Mouse (Mus musculus): ENCODE data around the gene Nub1.

Gene Nub1

DNA sequence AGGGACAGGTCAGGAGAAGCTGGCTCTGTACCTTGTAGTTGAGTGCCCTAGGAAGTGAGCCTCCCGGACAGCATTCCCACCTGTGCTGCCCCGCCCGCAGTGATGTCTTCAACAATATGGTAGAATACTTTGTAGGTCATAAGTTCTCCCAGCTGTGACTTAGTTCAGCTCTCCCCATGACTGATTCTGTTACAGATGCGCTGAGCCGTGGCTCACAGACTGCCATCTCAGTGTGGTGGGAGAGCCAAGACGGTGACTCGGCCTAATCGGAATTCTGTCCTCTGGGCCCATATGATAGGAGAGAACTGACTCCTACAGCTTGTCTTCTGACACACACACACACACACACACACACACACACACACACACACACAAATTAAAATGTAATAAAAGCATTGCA, 19.3 kb downstream of the Nub1 start:
- DNase-seq = no peak

DNA sequence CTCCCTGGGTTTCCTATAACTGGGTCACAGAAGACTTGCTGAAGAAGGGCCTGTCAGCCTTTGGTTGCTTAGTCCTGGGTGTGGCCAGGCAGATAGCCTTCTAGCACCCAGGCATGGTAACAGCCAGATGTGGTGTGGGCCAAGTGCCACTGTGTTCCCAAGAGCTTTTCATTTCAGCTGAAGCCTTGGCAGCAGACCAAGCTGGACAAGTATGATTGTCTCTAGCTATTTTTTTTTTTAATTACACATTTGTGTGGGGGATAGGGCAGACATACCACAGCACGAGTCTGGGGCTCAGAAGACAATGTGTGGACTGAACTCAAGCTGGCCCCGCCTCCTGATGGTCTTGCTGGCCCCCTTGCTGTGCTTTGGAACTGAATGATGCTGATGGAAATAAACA, 24.6 kb downstream of the Nub1 start:
- peak; percentile 24 for DNase-seq

DNA sequence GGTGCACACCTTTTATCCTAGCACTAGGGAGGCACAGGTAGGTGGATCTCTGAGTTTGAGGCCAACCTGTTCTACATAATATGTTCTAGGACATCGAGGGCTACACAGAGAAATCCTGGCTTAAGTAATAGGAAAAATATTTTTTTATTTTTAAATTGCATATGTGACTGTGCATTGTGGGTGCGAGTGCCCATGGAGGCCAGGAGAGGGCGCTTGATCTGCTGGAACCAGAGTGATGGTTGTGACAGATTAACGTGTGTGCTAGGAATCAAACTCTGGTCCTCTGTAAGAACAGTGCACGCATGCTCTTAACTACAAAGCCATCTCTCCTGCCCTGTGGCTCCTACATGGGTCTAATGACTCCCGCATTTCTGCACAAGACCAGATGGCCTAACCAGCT, 26.3 kb downstream of the Nub1 start:
- no peak for DNase-seq

DNA sequence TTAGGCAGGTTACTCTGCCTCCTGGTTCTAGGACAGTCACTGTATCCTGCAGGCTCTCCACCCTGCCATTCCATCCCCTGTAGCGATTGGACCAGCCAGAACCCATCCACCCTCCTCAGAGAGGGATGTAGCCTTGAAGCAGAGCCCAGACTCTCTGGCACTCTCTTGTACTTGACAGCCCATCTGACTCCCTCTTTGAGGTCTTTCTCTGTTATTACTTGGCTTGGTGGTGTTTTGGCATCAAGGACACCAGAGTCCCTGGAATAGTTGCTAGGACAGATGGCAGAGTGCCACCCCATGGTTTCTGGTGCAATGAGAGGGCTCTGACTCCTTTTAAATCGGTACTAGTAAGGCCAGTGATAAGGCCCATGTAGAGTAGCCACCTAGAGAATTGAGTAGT, 27.9 kb downstream of the Nub1 start:
- peak; percentile 78 for DNase-seq

DNA sequence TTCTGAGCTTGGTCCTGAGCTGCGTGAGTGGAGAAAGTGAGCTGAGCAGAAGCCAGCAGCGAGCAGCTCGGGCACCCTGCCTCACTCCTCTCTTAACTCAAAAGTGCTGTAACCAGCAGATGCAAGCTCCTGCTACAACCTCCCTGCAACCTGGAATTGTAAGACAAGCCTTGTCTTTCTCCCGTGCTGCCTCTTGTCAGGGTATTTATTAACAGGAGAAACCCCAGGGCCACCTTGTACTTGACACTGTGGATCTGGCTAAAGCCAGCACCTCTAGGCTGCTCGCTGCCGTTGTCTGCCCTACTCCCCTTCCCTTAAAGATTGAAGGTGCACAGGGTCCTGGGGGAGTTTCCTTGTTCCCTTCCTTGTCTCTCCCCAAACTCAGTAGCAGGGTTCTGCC, 28.7 kb downstream of the Nub1 start:
- no peak for DNase-seq

DNA sequence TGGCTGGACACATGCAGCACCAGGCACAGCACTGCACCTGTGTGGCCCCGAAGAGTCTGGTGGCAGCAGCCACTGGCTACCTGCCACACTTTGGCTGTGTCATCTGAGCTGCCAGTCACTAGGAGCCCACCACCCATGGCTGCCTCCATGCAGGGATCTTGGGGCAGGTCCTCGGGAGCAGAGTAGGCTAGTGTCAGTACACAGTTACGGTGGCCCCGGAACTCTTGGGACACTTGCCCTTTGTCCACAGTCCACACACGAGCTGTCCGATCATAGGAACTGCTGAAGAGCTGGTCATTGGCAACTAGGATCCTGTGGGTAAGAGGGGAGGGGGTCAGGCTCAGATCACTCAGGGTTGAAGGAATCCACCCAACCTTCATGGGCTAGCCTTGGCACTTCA, 32.7 kb downstream of the Nub1 start:
- no peak for DNase-seq

DNA sequence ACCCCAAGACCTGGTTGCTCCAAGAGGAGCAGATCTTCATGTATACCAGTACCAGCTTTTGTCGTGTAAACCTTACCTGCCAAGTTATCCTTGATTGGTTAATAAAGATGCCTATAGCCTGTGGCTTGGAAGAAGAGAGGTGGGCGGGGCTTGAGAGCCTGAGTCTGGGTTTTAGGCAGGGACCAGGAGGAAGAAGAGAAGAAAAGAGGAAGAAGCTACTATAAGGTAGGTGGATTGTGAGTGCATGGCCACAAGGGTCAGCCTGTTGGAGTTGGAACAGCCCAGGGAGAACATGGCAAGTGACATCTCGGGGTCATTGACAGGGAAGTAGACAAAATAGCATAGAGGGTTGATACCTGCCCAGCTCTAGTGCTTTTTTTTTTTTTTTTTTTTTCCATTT, 34.5 kb downstream of the Nub1 start:
- DNase-seq = no peak

DNA sequence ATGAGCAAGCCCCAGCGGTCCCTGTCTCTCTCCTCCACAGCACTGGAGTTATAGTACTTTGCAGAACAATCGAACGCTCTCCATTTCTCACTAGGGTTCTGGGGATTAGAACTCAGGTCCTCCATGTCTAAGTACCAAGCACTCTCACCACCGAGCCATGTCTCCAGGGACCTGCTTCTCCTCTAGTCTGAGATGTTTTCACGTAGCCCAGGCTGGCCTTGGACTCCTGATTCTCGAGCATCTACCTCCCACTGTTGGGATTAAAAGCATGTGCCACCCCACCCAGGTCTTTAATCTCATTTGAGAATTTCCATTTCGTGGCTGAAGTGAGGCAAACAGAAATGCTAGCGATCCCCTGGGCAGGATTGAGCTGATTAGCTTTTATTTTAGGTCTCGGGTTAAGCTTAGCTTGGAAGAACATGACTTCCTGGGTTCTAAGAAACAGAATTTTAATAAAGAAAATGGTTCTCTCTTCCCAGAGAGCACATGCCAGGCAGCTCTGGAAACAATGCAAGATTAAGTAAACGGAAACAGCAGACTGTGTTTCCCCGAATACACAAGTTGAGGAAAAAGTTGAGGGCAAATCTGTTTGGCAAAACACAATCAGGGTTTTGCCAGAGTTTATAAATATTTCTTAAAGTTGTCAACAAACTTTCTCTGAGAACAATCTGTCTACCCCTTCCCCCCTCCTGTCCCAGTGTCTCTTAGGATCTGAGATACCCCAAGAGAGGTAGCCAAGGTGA, 38.4 kb downstream of the Nub1 start:
- no peak for DNase-seq

DNA sequence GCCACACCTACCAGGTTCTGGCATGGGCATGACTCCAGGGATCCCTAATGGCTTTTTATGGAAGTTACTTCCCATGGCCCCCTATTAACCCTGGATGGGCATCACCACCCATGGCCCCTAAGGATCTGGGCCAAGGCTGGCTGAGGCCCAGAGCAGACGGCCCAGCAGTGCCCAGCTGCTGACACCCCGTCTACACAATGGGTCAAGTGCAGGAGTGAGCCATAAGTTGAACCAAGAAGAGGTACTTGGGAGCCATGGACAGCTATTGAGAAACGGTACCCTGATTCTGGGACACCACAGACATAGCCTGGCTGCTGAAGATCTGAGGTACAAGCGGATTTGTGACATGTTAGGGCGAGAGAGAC, 38.9 kb downstream of the Nub1 start:
- no peak for DNase-seq

DNA sequence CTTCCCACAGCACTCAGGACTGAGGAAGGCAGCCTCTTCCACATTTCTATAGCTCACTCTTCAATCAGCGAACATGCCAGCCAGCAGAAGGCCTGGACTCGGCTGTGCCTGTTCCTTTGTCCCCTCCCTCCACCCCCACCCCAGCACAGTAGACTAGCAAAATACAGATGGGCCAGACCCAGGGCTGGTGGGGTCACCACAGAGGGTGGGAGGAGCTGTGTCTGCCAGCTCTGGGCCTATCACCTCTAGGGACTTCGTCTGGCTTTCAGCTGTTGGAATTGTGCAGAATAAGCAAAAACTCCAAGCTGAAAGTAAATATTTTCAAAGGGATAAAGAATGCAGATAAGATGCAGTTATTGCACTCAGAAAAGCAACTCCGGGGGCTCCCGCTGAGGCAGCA, 39.5 kb downstream of the Nub1 start:
- DNase-seq = no peak

DNA sequence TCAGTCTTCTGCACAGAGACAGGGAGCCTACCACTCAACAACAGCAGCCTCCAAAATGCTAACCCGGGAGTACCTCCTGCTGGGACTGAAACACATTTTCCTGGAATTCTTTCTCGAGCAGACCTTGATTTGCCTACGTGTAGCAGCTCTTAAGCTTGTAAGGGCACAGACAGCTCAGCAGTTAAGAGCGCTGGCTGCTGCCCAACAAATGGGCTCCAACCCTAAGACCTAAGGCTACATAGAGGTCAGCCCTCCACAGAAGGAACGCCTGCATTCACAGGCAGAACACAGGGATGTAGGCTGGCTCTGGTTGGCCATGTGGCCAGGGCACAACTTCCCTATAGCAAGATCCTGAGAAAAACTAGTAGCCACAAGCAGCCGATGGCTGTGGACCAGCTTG, 40.6 kb downstream of the Nub1 start:
- no peak for DNase-seq

DNA sequence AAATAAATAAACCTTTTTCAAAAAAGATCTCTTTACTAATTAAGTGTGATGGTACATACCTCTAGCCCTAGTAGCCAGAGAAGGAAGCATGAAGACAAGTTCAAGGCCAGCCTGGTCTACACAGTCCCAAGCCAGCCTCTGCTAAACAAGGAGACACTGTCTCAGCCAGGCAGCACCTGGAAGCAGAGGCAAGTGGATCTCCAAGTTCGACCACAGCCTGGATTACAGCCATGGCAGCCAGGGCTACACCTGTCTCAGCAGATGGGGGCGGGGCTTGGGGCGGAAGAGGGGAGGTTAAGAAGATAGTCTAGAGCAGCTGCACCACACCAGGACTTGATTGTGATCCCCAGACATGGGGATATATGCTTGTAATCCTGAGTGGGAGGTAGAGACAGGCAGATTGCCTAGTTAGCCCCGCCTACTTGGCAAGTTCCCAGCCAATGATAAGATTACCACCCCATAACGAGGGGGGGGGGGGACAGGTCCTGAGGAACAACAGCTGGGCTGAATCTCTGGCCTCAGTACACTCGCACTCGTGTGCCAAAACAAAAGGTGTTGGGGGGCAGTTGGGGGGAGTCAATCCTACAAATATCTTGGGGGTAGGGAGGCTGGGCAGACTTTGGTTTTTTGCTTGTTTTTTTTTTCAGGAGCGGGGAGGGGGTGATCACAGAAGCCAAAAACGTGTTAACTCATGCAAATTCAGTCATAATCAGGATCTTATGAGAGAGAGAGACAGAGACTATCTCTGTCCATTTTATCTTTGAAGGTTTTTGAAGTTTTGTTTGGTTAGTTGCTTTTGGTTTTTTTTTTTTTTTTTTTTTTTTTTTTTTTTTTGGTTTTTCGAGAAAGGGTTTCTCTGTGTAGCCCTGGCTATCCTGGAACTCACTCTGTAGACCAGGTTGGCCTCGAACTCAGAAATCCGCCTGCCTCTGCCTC, 41.8 kb downstream of the Nub1 start:
- DNase-seq = no peak

DNA sequence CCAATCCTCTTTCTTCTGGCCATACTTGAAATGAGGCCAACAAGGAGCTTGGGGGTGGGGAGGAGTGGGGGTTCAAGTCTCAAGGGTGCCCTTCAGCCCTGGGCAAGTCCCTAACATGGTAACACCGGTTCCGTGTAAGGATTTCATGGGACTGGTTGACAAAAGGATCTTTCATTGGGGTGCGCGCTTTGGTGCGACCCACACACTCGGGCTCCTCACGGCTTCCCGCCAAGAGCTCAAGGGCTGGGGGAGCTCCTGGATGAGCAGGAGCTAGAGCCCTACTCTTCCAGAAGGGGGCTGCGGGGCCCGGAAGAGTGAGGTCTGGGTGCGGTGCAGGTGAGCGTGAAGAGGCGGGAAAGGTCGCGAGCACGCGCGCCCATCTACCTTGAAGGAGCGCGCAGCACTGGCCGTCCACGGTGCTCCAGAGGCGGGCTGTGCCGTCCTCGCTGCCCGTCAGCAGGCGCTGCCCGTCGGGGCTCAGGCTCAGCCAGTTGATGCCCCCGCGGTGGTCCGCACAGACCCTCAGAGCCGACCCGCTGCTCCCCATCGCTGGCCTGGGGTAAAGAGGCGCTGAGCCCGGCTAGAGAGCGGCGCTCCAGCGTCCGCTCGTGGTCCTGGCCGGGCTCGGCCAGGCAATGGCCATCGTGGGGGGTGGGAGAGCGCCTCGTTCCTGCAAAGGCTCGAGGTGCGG, 44.6 kb downstream of the Nub1 start:
- DNase-seq = no peak

DNA sequence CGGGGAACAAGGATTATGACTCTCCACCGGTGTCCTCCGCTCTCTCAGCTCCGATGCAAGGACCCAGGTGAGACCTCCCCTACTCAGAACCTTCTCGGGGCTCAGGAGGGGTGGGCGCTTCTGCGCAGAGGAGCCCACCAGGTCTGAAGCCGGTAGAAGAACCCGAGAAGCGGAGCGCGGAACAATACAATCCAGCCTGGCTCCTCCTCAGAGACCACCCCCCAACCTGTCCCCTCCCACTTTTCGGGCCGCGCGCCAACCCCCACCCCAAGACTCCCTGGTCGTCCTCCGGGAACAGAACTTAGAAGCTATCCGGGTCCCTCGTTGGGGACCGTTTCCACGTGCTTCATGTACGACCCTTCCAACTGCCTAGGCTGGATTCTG, 45.1 kb downstream of the Nub1 start, which contains the start of gene Wdr86:
Wdr86 (minus strand) TSS at position 240 of the 384 bp plus-strand sequence.
- no peak for DNase-seq

DNA sequence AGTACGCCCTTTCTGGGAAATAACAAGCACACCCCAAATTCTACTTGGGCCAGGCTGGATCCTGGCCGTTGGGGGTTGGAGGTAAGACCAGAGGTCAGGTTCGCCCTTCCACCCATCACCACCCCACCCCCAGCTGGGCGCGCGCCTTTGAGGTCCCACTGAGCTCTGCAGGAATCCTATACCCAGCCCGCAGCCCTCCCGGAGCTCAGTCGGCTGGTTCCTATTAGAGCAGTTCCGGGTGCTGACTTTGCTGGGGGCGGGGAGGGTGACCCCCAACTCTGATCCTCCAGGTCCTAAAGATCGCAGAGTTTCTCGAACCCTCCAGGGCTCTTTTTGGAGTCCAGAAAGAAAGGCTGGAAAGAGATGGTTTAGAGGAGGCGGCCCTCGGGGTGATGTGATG, 45.7 kb downstream of the Nub1 start:
- DNase-seq = no peak

DNA sequence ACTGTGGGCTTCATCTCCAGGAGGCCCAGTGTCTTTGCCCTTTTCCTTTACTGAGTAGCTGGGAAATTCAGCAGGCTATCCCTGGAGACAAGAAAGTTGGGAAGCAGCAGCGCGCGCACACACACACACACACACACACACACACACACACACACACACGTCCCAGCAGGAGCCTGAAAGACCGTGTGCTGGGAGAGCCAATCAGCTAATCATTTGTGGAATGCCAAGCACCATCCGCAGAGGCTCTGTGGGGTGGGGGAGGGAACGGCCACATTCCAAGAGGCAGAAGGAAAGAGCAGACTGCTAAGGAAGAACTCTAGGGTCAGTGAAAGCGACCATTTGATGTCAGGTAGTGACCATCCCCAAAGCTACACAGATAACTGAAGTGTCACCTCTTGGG, 47.8 kb downstream of the Nub1 start:
- no peak for DNase-seq

DNA sequence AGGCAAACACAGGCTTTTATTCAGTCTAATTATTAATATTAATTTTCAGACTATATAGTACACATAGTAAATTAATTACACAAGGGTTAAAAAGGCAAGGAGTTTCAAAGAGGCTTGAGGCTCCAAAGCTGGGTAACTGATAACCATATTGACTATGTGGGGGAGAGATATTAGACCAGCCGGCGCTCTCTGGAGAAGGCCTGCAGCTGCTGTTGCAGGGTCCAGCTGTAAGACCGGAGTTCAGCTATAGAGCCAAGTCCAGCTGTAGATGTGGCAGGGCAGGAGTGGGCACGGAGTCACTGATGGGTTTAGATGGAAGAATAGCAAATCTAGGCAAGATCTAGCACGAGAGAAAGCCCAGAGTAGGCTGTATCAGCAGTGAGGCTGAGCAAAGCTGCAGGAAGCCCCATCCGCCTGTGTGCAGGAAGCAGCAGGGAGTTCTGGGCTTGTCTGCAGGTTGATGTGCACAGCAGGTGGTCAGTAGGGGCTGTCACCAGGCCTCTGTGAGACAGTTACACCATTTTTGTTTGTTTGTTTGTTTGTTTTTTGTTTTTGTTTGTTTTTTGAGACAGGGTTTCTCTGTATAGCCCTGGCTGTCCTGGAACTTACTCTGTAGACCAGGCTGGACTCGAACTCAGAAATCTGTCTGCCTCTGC, 48.6 kb downstream of the Nub1 start:
- no peak for DNase-seq

DNA sequence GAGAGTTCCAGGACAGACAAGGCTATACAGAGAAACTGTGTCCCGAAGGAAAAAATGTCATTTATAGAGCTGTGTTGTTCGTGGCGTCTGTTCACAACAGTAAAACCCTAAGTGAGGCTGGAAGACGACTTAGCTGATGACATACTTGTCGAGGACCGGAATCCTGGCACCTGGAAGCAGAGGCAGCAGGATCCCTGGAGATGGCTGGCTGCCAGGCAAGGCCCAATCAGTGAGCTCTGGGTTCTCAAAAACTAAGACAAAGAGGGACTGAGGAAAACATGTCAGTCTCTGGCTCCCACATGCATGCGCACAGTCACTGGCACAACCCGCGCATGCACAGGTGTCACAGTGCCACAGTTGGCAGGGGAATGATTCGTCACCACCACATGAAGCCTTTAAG, 52.3 kb downstream of the Nub1 start:
- DNase-seq = no peak

DNA sequence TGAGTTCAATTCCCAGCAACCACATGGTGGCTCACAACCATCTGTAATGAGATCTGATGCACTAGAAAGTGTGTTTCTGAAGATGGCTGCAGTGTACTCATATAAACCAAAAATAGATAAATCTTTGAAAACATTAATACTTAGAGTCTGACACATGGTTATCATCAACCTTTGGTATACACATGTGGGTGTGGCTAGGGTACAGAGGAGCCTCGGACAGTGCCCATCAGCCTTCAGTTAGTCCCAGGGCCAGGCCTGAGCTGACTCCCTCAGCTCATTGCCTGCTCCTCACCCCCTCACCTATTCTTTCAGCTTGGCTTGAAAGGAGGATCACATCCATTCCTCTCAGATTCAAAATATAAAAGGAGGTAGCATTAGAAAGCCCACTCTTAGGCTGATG, 53.2 kb downstream of the Nub1 start:
- no peak for DNase-seq

DNA sequence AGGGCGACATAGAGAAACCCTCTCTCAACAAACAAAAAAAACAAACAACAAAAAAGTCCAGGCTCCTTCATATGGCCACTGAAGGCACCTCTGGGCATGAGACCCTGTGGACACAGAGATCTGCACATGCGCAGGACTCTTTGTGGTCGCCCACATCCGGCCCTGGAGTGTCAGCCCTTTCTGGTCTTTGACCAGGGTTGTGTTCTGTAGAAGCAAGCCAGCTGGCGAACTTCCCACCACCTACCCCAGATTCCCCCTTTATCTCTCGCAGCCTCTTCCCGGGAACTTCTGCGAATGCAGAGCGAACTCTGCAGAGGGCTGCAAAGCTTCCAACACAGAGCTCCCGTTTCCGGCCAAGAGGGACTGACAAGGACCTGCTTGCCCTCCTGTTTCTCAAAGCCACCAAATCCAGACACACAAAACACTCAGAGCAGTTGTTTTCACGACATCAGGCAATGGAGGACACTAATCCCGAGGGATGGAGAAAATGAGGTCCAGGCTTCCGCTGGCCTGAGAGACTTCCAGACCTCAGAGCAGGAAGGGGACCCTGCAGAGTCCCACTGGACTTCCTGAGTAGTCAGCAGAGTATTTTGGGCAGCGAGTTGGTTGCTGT, 53.9 kb downstream of the Nub1 start:
- DNase-seq = no peak

DNA sequence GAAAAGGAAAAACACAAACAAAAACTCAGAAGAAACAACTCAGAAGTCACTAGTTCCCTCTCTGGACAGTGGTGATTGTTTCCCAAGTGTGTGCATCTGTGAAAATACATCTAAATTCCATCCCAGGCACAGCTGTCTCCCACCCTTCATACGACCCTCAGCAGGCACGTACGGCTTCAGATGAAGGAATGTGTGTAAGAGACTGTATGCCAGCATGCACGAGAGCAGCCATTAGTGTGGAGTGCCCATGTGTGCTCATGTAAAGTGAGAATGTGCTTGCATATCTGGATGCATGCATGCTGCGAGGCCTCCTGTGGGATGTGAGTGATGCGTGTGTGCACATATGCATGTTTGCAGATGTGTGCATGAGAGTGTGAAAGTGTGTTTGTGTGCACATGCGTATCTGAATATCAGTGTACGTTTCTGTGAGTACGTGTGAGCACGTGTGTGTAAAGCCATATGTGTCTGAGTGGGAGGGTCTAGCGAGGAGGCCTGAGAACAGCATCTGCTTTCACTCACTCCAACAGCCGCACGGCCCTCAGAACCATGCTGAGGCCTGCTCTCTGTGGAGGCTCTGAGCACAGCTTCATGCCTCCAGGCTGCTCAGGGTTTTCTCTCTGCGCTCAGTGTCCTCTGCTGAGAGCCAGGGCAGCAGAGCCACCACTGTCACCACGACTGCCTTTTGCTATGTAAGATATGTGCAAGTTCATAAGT, 56.0 kb downstream of the Nub1 start:
- DNase-seq = no peak

DNA sequence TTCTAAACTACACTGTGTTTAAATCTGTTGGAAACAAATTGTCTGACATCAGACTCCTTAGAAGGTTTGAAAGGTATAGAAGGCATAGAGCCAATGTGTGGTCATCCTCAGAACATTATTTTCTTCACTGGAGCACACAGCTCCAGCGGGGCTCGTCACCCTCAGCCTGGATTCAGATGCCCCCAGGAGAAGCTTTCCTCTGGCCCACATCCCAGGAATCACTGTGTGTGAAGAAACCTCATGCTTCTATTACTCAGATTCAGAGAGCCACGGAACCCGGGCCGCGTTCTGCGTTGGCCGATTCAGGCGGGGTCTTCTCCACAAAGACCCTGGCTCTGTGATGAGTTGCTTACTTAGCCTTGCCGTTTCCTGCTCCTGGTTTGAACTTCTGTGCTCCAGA, 58.6 kb downstream of the Nub1 start:
- DNase-seq = no peak

Measured in cerebellum, adult 11-12 months (tissue).